Mouse (Mus musculus): ENCODE measurements around the gene Fntb. TPM values are rescaled to one million over a fixed set of nuclear protein-coding genes. Genes with fewer than 3 reads are reported as not detected.
"Not testable (repeated sequence)": the region's sequence is repeated elsewhere in the genome, so short reads cannot be mapped to it uniquely, and the experiment has no call there.

Fntb gene
- polyA plus RNA-seq, 1 experiment = 81.7 TPM

- no peaks in the 10 kb centered on the region for H3K4me1 ChIP-seq (ENCODE audit: control insufficient read depth, insufficient read depth, low read length)
- TF ChIP-seq POLR2A (IDR thresholded peaks at IDR 0.05; ENCODE audit: low read depth, low read length) (no peak), CTCF (IDR thresholded peaks at IDR 0.05; ENCODE audit: borderline replicate concordance, insufficient read depth, low read length) (no peak)
- H3K4me3 ChIP-seq (ENCODE audit: insufficient read depth, low read length) = no peak overlapping the region
- H3K27ac ChIP-seq (ENCODE audit: insufficient read depth, low read length) = no peak overlapping the region
Observed at GRCm38 (mm10) chr12:76790446-76791084, 25.2 kb downstream of the Fntb start.

- H3K4me1 ChIP-seq (ENCODE audit: control insufficient read depth, insufficient read depth, low read length); H3K27ac ChIP-seq (ENCODE audit: insufficient read depth, low read length); H3K4me3 ChIP-seq (ENCODE audit: insufficient read depth, low read length): not testable (repeated sequence)
Observed at GRCm38 (mm10) chr12:76792540-76792939, 27.2 kb downstream of the Fntb start.

- TF ChIP-seq CTCF (IDR thresholded peaks at IDR 0.05; ENCODE audit: borderline replicate concordance, insufficient read depth, low read length) (no peak), POLR2A (IDR thresholded peaks at IDR 0.05; ENCODE audit: low read depth, low read length) (no peak)
- H3K4me1 ChIP-seq (ENCODE audit: control insufficient read depth, insufficient read depth, low read length) = no peaks in the 10 kb centered on the region
- H3K4me3 ChIP-seq (ENCODE audit: insufficient read depth, low read length) = no peak within 1 kb of the TSS
- H3K27ac ChIP-seq (ENCODE audit: insufficient read depth, low read length) = no peak within 1 kb of the TSS
Observed at GRCm38 (mm10) chr12:76795350-76795749, 30.0 kb downstream of the Fntb start, which contains the start of gene Gpx2. TSS of gene Gpx2 (minus strand) at chr12:76795554.

- Histone ChIP-seq H3K4me3 (ENCODE audit: insufficient read depth, low read length) (no peak overlapping the region), H3K4me1 (ENCODE audit: control insufficient read depth, insufficient read depth, low read length) (no peaks in the 10 kb centered on the region), H3K27ac (ENCODE audit: insufficient read depth, low read length) (no peak overlapping the region)
- TF ChIP-seq CTCF (IDR thresholded peaks at IDR 0.05; ENCODE audit: borderline replicate concordance, insufficient read depth, low read length) = no peak
- no peak for TF ChIP-seq POLR2A (IDR thresholded peaks at IDR 0.05; ENCODE audit: low read depth, low read length)
Observed at GRCm38 (mm10) chr12:76796938-76797539, 31.6 kb downstream of the Fntb start.

GRCm38 (mm10) chr12:76798008-76798720, 32.8 kb downstream of the Fntb start:
- no peak for TF ChIP-seq CTCF (IDR thresholded peaks at IDR 0.05; ENCODE audit: borderline replicate concordance, insufficient read depth, low read length)
- no peak for TF ChIP-seq POLR2A (IDR thresholded peaks at IDR 0.05; ENCODE audit: low read depth, low read length)
- no peaks in the 10 kb centered on the region for H3K4me1 ChIP-seq (ENCODE audit: control insufficient read depth, insufficient read depth, low read length)
- no peak overlapping the region for H3K27ac ChIP-seq (ENCODE audit: insufficient read depth, low read length)
- no peak overlapping the region for H3K4me3 ChIP-seq (ENCODE audit: insufficient read depth, low read length)

GRCm38 (mm10) chr12:76803028-76803427, 37.6 kb downstream of the Fntb start:
- Histone ChIP-seq H3K27ac (ENCODE audit: insufficient read depth, low read length) (no peak overlapping the region), H3K4me1 (ENCODE audit: control insufficient read depth, insufficient read depth, low read length) (0 out of 2 replicates have a peak, but pooled peaks cover 4% of the 10 kb centered on the region), H3K4me3 (ENCODE audit: insufficient read depth, low read length) (no peak overlapping the region)
- no peak for TF ChIP-seq CTCF (IDR thresholded peaks at IDR 0.05; ENCODE audit: borderline replicate concordance, insufficient read depth, low read length)
- TF ChIP-seq POLR2A (IDR thresholded peaks at IDR 0.05; ENCODE audit: low read depth, low read length) = no peak

- TF ChIP-seq CTCF (IDR thresholded peaks at IDR 0.05; ENCODE audit: borderline replicate concordance, insufficient read depth, low read length) = peak; percentile 24; the same call in 1 of the 2 replicates
- TF ChIP-seq POLR2A (IDR thresholded peaks at IDR 0.05; ENCODE audit: low read depth, low read length) = no peak
- Histone ChIP-seq H3K27ac (ENCODE audit: insufficient read depth, low read length) (no peak overlapping the region), H3K4me1 (ENCODE audit: control insufficient read depth, insufficient read depth, low read length) (0 out of 2 replicates have a peak, but pooled peaks cover 4% of the 10 kb centered on the region), H3K4me3 (ENCODE audit: insufficient read depth, low read length) (no peak overlapping the region)
Observed at GRCm38 (mm10) chr12:76803700-76804252, 38.4 kb downstream of the Fntb start.

GRCm38 (mm10) chr12:76805056-76805811, 39.8 kb downstream of the Fntb start:
- Histone ChIP-seq H3K4me1 (ENCODE audit: control insufficient read depth, insufficient read depth, low read length) (0 out of 2 replicates have a peak, but pooled peaks cover 4% of the 10 kb centered on the region), H3K4me3 (ENCODE audit: insufficient read depth, low read length) (no peak overlapping the region), H3K27ac (ENCODE audit: insufficient read depth, low read length) (no peak overlapping the region)
- no peak for TF ChIP-seq POLR2A (IDR thresholded peaks at IDR 0.05; ENCODE audit: low read depth, low read length)
- no peak for TF ChIP-seq CTCF (IDR thresholded peaks at IDR 0.05; ENCODE audit: borderline replicate concordance, insufficient read depth, low read length)

- TF ChIP-seq CTCF (IDR thresholded peaks at IDR 0.05; ENCODE audit: borderline replicate concordance, insufficient read depth, low read length) (no peak), POLR2A (IDR thresholded peaks at IDR 0.05; ENCODE audit: low read depth, low read length) (no peak)
- H3K27ac ChIP-seq (ENCODE audit: insufficient read depth, low read length) = no peak overlapping the region
- no peak overlapping the region for H3K4me3 ChIP-seq (ENCODE audit: insufficient read depth, low read length)
- 0 out of 2 replicates have a peak, but pooled peaks cover 4% of the 10 kb centered on the region for H3K4me1 ChIP-seq (ENCODE audit: control insufficient read depth, insufficient read depth, low read length)
Observed at GRCm38 (mm10) chr12:76807796-76808195, 42.4 kb downstream of the Fntb start.

Data from embryonic fibroblast, embryonic 13.5 days (primary cell).